Mouse (Mus musculus) CH12.LX (cell line): Measurements from ENCODE around the gene Tns2.

ENCODE experiments used
- CTCF ChIP-seq, 2 experiments: IDR thresholded peaks in 1 of 2; conservative IDR thresholded peaks in 1 of 2; 2 replicates each; pipeline ENCODE4 v1.5.1; 2011 to 2012; ENCODE audit warnings: low read depth in 2 of 2, low read length in 2 of 2, improper control_type of control experiment in 1 of 2, inconsistent platforms in 1 of 2, mild to moderate bottlenecking in 1 of 2, moderate library complexity in 1 of 2
- ELF1 ChIP-seq: IDR thresholded peaks from 2 replicates; pipeline ENCODE4 v1.6.1; 2014; ENCODE audit warnings: low read depth, mild to moderate bottlenecking, inconsistent platforms, low read length, improper control_type of control experiment
- EP300 ChIP-seq: IDR thresholded peaks from 2 replicates; pipeline ENCODE4 v1.6.1; 2011; ENCODE audit warnings: low read length, improper control_type of control experiment
- JUND ChIP-seq: conservative IDR thresholded peaks from 2 replicates; pipeline ENCODE4 v1.6.1; 2011; ENCODE audit warnings: low read depth, low read length, improper control_type of control experiment
- MAFK ChIP-seq: IDR thresholded peaks from 2 replicates; pipeline ENCODE4 v1.6.1; 2011; ENCODE audit warnings: low read length, improper control_type of control experiment; ENCODE audit not compliant: insufficient replicate concordance
- POLR2A ChIP-seq: IDR thresholded peaks from 2 replicates; pipeline ENCODE4 v1.6.1; 2011; ENCODE audit warnings: low read depth, mild to moderate bottlenecking, improper control_type of control experiment, low read length
- POLR2AphosphoS2 ChIP-seq: IDR thresholded peaks from 2 replicates; pipeline ENCODE4 v1.6.1; 2011; ENCODE audit warnings: low read depth, low read length, improper control_type of control experiment
- USF1 ChIP-seq: IDR thresholded peaks from 2 replicates; pipeline ENCODE4 v1.6.1; 2014; ENCODE audit warnings: low read depth, mild to moderate bottlenecking, inconsistent platforms, low read length, improper control_type of control experiment

- TF ChIP-seq JUND (no peak), EP300 (no peak), CTCF (conservative IDR thresholded peaks at IDR 0.05 in 1 of 2, IDR thresholded peaks at IDR 0.05 in 1 of 2; ENCODE audit: low read depth in 2 of 2, low read length in 2 of 2) (no peak), POLR2AphosphoS2 (no peak), MAFK (no peak), ELF1 (no peak), USF1 (no peak), POLR2A (no peak)
Measured at GRCm38 (mm10) chr15:102072963-102073558, 27.2 kb upstream of the Tns2 start.
